Mouse (Mus musculus): ENCODE data around the gene Klhl2. TPM values are rescaled to one million over a fixed set of nuclear protein-coding genes. Genes with fewer than 3 reads are reported as not detected.

The Klhl2 gene
- total and polyA plus RNA-seq, 3 experiments: 11.5 to 12.1 TPM; not detected in 1

- TF ChIP-seq TBP (IDR thresholded peaks at IDR 0.05; ENCODE audit: low read depth, low read length): no peak
Observed at GRCm38 (mm10) chr8:64870218-64870617, 20.4 kb upstream of the Klhl2 start (continued).

DNA sequence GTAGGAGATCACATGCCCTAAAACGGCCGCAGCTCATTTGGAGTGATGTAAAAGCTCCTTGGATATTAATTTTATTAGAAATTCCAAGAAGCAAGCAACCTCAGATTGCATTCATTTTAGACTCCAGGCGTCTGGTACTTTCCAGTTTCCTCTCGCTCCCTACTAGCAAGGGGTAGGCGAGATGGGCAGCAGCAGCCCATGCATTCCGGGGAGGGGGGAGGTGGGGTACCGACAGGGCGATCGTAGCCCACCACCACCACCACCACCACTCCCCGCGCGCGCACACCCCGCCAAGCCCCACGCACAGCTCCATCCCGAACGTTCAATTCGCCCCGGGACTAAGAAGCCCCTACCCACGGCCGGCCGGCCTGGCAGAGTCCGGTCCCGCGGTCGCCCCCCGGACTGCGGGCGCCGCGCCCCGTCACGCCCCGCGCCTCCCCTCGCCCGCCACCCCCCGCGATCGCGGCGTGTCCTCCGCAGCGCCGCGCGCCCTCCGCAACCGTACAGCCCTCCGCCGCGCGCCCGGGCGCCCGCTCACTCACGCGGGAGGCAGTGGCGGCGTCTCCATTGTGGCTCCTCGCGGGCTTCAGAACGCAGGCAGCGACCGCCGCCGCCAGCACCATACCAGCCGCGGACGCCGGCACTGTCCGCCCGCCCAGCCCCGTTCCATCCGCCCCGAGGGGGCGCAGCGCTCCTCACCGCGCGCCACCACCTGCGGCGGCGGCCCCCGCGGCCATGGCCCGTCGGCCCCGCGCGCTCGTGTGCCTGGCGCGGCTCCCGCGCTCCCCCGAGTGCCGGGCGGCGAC, 523 bp downstream of the Klhl2 start:
- peak; percentile 33 for DNase-seq (ENCODE audit: low read depth, low spot score)
- no peaks in the 10 kb centered on the region for H3K9me3 ChIP-seq (replicated peaks; ENCODE audit: insufficient read depth, low read length)
- TF ChIP-seq MYC (IDR thresholded peaks at IDR 0.05; ENCODE audit: low read depth, low read length) (no peak), UBTF (IDR thresholded peaks at IDR 0.05; ENCODE audit: borderline replicate concordance, insufficient read depth, low read depth, low read length) (0 out of 2 replicates have a peak, but pooled peaks have one; percentile 5), CTCF (IDR thresholded peaks at IDR 0.05 in 2 of 3, conservative IDR thresholded peaks at IDR 0.05 in 1 of 3; ENCODE audit: control insufficient read depth in 1 of 3, insufficient read depth in 1 of 3, low read depth in 2 of 3, low read length in 3 of 3, poor library complexity in 1 of 3, severe bottlenecking in 1 of 3) (peak in 1 of 3 experiments; percentile 32; a peak in 2 of 6 replicates)
- peak overlapping the region; percentile 75 to 77 for H3K4me3 ChIP-seq (ENCODE audit: control insufficient read depth in 1 of 2, insufficient read depth in 1 of 2, low read depth in 2 of 2, low read length in 2 of 2)
- H3K27ac ChIP-seq (ENCODE audit: control insufficient read depth, low read depth, low read length): no peak overlapping the region
- 0 out of 4 replicates have a peak, but pooled peaks cover 0 to 5% of the 10 kb centered on the region in 2 experiments for H3K4me1 ChIP-seq (ENCODE audit: control insufficient read depth in 1 of 2, insufficient read depth in 2 of 2, low read length in 2 of 2)
- peaks cover 0 to 5% of the 10 kb centered on the region in 2 experiments; a peak in 2 of 4 replicates for H3K36me3 ChIP-seq (ENCODE audit: control insufficient read depth in 1 of 2, insufficient read depth in 2 of 2, low read length in 2 of 2)
- H3K79me2 ChIP-seq (ENCODE audit: control insufficient read depth, insufficient read depth, low read length, poor library complexity): peaks cover 24% of the 10 kb centered on the region
- peak overlapping the region; percentile 47 for H3K9ac ChIP-seq (ENCODE audit: control insufficient read depth, low read depth, low read length, poor library complexity, severe bottlenecking)
- H3K27me3 ChIP-seq (ENCODE audit: control insufficient read depth in 1 of 2, insufficient read depth in 2 of 2, low read length in 2 of 2): no peaks in the 10 kb centered on the region

GRCm38 (mm10) chr8:64848245-64848785, 1.5 kb downstream of the Klhl2 start:
- DNase-seq (ENCODE audit: low read depth, low spot score): peak; percentile 38
- no peak for TF ChIP-seq MXI1 (IDR thresholded peaks at IDR 0.05; ENCODE audit: low read depth, low read length)
- TF ChIP-seq POLR2AphosphoS2 (IDR thresholded peaks at IDR 0.05; ENCODE audit: low read length): no peak
- no peak for TF ChIP-seq ZMIZ1 (IDR thresholded peaks at IDR 0.05; ENCODE audit: low read depth, low read length)
- TF ChIP-seq MEF2A (IDR thresholded peaks at IDR 0.05; ENCODE audit: extremely low read depth, insufficient replicate concordance, low read depth, low read length, poor library complexity, severe bottlenecking): no peak
- TF ChIP-seq JUND (IDR thresholded peaks at IDR 0.05; ENCODE audit: low read depth, low read length): no peak
- 0 out of 2 replicates have a peak, but pooled peaks have one; percentile 27 for TF ChIP-seq RCOR1 (IDR thresholded peaks at IDR 0.05; ENCODE audit: low read depth, low read length)
- no peak for TF ChIP-seq SMC3 (IDR thresholded peaks at IDR 0.05; ENCODE audit: low read depth, low read length)
- TF ChIP-seq MYC (IDR thresholded peaks at IDR 0.05; ENCODE audit: low read depth, low read length): no peak
- no peak for TF ChIP-seq TBP (IDR thresholded peaks at IDR 0.05; ENCODE audit: low read depth, low read length)
- TF ChIP-seq TCF12 (IDR thresholded peaks at IDR 0.05; ENCODE audit: low read depth, low read length): no peak
- TF ChIP-seq BHLHE40 (IDR thresholded peaks at IDR 0.05; ENCODE audit: borderline replicate concordance, low read depth, low read length): peak; percentile 48; the same call in 1 of the 2 replicates
- no peak for TF ChIP-seq KAT2A (conservative IDR thresholded peaks at IDR 0.05; ENCODE audit: low read depth, low read length)
- no peak for TF ChIP-seq GATA1 (IDR thresholded peaks at IDR 0.05; ENCODE audit: low read depth, low read length)
- TF ChIP-seq CHD1 (IDR thresholded peaks at IDR 0.05; ENCODE audit: low read depth, low read length): no peak
- TF ChIP-seq NRF1 (IDR thresholded peaks at IDR 0.05; ENCODE audit: insufficient read depth, low read depth, low read length, poor library complexity, severe bottlenecking): no peak
- Histone ChIP-seq H3K27me3 (ENCODE audit: control insufficient read depth in 1 of 2, insufficient read depth in 2 of 2, low read length in 2 of 2) (no peaks in the 10 kb centered on the region), H3K9ac (ENCODE audit: control insufficient read depth, low read depth, low read length, poor library complexity, severe bottlenecking) (no peak overlapping the region), H3K4me3 (ENCODE audit: control insufficient read depth in 1 of 2, insufficient read depth in 1 of 2, low read depth in 2 of 2, low read length in 2 of 2) (peak overlapping the region in 1 of 2 experiments; percentile 77; a peak in 2 of 4 replicates), H3K36me3 (ENCODE audit: control insufficient read depth in 1 of 2, insufficient read depth in 2 of 2, low read length in 2 of 2) (peaks cover 0 to 5% of the 10 kb centered on the region in 2 experiments; a peak in 2 of 4 replicates), H3K79me2 (ENCODE audit: control insufficient read depth, insufficient read depth, low read length, poor library complexity) (peaks cover 29% of the 10 kb centered on the region), H3K27ac (ENCODE audit: control insufficient read depth, low read depth, low read length) (no peak overlapping the region), H3K4me1 (ENCODE audit: control insufficient read depth in 1 of 2, insufficient read depth in 2 of 2, low read length in 2 of 2) (0 out of 4 replicates have a peak, but pooled peaks cover 0 to 5% of the 10 kb centered on the region in 2 experiments), H3K9me3 (replicated peaks; ENCODE audit: insufficient read depth, low read length) (no peaks in the 10 kb centered on the region)
